21 mouse cellular contexts compared by ENCODE assay signal in the genomic region with DNA sequence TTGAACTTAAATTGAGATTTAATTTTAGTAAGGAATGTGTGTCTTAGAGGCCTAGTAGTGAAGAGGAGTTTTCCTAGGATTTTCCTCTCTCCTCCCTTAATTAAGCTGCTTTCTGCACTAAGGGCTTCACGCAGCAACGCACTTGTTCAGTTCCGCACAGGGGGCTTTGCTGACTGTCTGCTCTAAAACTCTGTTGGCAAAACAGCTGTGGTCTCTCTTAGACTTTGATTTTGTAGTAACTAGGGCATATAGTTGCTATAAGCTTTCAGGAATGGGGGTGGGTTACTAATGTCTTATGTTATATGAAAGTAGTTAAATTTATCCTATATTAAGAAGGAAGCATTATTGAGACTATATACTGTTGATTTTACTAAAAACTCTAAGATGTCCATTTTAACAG. TPM values are rescaled to one million over a fixed set of nuclear protein-coding genes. Genes with fewer than 3 reads are reported as not detected.
"Had no signal": no experiment of that assay in that cellular context is flagged by ENCODE, and none has a peak within 500 bp of the region (broad histone marks: within the 10 kb centered on the region; RNA-seq: fewer than 3 reads in every experiment).

No protein-coding gene starts in this region.

- DNase-seq: liver, postnatal 0 days; lung, adult 2 months; lung, postnatal 10 days; lung, postnatal 4 days; retina, postnatal 1 day; right cerebral cortex, adult 18-20 months; right cerebral cortex, postnatal 25 days; right cerebral cortex, postnatal 4 days; spleen, adult 18-20 months; thymus, adult 18-20 months; thymus, postnatal 14 days; thymus, postnatal 36 days had no signal

- H3K4me2 ChIP-seq: lung, embryonic 15.5 days; midbrain, embryonic 13.5 days; neural tube, embryonic 13.5 days; neural tube, embryonic 15.5 days had no signal

- ATAC-seq: liver, postnatal 0 days; midbrain, embryonic 13.5 days; midbrain, embryonic 16.5 days had no signal

- H3K4me3 ChIP-seq: lung, embryonic 15.5 days; midbrain, embryonic 10.5 days; midbrain, embryonic 13.5 days; myocyte; neural tube, embryonic 13.5 days; neural tube, embryonic 15.5 days had no signal

- H3K27me3 ChIP-seq: lung, embryonic 15.5 days; midbrain, embryonic 13.5 days; neural tube, embryonic 13.5 days; neural tube, embryonic 15.5 days had no signal

- H3K9ac ChIP-seq: liver, postnatal 0 days; lung, embryonic 15.5 days; midbrain, embryonic 13.5 days; neural tube, embryonic 13.5 days; neural tube, embryonic 15.5 days had no signal

- H3K27ac ChIP-seq: lung, embryonic 15.5 days; midbrain, embryonic 10.5 days; midbrain, embryonic 13.5 days; neural tube, embryonic 13.5 days; neural tube, embryonic 15.5 days had no signal

- H3K9me3 ChIP-seq: lung, embryonic 15.5 days; midbrain, embryonic 10.5 days; midbrain, embryonic 13.5 days; neural tube, embryonic 13.5 days; neural tube, embryonic 15.5 days had no signal

RNA-seq across cellular contexts. Expression of a gene that starts 46.3 kb away (rescaled TPM):
- total RNA-seq: megakaryocyte, adult 5-6 weeks had no signal
- polyA plus RNA-seq: liver, postnatal 0 days; myocyte; small intestine, adult 2 months had no signal
